Mouse (Mus musculus): Measurements from ENCODE around the gene Ip6k1. TPM values are rescaled to one million over a fixed set of nuclear protein-coding genes. Genes with fewer than 3 reads are reported as not detected.

The Ip6k1 gene
- polyA plus RNA-seq, 1 experiment: 57.1 TPM

DNA sequence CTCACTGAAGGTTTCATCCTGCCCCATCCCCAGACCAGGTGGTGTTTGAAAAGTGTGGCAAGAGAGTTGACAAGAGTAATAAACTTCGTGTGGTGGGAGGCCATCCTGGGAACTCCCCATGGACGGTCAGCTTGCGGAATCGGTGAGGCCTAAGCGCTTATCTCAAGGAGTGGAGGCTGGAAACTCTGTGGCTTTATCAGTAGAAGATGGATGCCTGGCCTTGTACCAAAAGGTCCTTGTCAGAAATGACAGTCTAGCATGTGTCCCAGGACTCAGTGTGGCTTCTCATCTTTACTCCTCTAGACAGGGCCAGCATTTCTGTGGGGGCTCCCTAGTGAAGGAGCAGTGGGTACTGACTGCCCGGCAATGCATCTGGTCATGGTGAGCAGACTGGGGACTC is 81.3 kb downstream of the Ip6k1 start:
- DNase-seq (ENCODE audit: low read depth, low spot score): no peak
- WGBS: 73% methylated on average over 6 of the region's 6 CpGs

DNA sequence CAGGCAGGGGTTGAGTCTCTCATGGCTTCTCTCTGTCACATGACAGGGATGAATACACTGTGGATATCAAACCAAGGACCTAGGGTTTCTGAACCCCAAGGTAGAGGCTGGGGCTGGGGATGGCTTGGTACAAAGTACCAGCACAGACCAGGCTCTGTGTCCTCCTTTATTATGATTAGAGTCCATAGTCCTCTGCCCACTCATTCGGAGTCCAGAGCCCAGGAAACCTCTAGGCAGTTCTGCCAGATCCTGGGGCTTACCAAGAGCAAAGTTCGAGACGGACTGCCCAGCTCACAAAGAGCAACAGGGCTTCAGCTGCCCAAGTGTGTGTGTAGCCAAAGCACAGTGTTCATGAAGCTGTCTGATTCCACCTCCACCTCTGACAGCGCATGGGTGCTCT is 83.0 kb downstream of the Ip6k1 start:
- WGBS: 89% methylated on average over 4 of the region's 4 CpGs
- no peak for DNase-seq (ENCODE audit: low read depth, low spot score)

DNA sequence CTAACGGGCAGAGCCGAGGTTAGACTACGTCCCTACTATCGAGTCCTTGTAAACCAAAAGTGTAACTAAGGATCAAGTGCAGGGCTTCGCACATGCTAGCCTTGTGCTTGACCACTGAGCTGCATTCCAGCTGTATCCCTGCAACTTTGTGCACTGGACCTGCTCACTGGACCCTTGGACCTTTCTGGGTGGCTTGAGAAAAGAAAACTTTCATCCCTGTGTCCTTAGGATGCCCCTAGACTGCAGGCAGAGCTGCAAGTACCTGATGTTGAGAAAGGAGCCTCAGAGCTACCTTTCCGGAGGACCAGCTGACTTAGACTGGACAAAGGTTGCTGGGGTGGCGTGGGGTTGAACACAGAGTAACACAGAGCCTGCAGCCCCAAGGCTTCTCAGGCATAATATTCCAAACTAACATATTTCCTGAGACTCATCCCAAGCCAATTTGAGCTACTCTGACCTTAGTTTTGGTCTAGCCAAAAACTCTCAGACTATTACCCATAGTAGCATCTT is 88.4 kb downstream of the Ip6k1 start:
- 96% methylated on average over 7 of the region's 7 CpGs for WGBS
- DNase-seq (ENCODE audit: low read depth, low spot score): no peak

DNA sequence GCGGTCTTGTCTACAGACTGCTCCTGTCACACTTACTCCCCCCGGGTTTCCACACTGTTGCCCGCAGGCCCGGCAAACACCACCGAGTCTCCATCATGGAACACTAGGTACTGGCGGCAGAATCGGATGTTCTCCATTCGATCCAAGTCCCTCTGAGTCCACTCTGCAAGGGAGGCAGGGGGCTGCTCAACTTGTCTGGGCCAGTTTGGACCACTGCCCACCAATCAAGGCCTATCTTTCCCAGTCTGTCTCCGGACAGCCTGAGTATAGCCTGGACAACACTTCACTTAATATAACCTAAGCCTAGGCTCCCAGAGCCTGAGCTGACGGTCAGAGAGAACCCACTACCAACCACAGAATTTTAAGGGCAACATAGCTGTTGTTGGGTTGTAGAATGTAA is 91.3 kb downstream of the Ip6k1 start:
- WGBS: 57% methylated on average over 10 of the region's 10 CpGs
- no peak for DNase-seq (ENCODE audit: low read depth, low spot score)

DNA sequence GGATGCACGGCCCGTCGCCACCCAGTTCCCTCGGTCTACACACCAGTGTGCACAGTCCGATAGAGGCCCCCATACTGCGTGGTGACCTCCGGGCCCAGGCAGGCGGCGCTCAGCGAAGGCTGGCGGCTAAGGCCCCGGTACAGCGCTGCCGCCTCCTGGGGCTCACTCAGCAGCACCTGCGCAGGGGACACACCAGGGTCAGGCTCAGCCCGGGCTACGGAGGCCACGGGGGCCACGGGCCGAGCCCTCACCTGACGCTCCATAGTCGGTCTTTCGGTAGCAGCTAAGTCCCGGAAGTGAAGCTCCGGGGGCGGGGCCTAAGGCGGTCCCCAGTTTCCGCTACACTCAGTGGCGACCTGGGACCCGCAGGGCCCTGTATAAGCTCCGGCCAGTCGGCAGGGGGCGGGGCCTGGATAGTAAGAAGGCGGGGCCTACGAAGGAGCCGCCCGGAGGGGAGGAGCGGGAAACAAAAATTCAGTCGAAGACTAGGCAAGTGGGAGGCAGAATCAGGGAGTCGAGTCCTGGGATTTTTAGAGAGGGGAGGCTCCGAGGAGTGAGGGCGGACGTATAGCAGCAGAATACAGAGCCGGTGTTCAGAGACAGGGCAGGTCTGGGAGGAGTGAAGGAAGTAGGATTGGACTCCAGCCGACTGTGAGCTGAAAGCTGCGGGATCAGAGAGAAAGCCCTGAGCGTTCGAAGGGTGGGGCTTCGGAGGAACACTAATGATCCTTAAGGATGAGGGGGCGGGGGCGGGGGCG is 92.1 kb downstream of the Ip6k1 start, which contains the start of gene Apeh:
Gene Apeh, minus strand, starts transcription at position 423 of the 758 bp plus-strand sequence.
- peak; percentile 80 for DNase-seq (ENCODE audit: low read depth, low spot score)
- under 1% methylated on average over 51 of the region's 52 CpGs for WGBS

DNA sequence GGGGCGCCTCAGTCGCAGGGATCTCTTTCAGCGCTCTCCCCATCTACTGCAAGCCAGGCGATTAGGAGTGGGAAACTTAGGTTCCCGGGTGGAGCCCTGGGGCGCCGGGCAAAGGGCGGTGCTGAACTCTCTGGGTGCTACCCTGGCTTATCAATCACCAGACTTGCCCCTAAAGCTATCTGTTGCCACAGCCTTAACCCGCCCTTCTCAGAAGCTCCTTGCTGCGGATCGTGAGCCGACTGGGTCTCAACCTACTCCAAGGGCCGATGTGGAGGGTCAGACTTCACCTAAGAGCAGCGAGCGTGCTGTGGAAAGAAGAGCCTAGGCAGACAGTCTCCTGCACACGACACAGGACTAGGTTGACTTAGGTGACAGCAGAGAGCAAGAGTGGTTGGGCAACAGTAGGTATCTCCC is 92.7 kb downstream of the Ip6k1 start:
- DNase-seq (ENCODE audit: low read depth, low spot score): no peak
- 0% methylated on average over 16 of the region's 16 CpGs for WGBS

DNA sequence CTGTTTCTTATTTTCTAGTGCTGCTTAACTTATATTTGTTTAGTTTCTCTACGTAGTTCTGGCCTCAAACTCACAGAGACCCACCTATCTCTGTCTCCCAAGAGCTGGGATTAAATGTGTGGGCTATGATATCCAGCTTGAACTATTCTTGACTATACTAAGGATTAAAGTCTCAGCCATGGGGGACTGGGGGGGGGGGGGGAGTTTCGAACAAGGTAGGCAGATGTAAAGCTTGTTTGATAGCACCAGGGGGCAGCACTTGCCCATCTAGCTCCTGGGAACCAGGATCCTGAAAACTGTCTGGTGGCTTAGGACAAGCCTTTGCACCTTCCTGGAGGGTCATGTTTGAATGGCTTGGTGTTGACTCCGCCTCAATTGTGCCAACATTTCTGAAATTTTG is 93.2 kb downstream of the Ip6k1 start:
- no peak for DNase-seq (ENCODE audit: low read depth, low spot score)
- WGBS: 3% methylated on average over 3 of the region's 3 CpGs

DNA sequence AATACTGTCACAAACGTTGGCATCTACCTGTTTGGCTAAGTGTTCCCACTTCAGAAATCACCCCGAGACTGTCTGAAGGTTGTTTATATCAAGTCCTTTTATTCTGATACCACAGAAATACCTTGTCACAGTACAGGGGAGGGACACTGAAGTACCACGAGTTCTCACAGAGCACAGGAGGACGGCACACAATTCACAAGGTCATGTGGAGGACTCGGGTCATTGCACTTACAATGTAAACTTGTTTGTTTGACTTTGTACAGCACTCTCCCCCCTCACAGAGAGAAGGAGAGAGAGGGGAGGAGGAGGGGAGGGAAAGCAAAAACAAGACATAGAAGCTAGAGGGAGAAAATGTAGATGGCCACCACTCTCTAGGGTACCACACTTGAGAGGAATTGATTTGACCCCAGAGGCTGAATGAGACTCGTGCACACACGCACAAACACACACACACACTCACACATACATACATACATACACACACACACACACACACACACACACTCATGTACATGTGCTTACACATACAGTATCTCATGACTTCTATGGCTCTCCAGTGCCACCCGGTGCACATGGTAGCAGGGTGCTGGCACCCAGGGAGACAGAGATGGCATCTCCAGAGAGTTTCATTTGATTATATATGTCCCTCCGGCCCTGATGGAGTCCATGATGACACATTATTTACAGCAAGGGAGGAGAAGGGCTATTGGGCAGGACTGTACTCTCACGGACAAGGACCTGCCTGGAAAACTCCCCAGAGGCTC is 93.8 kb downstream of the Ip6k1 start:
- 41% methylated on average over 10 of the region's 10 CpGs for WGBS

More for the DNA sequence above, 93.8 kb downstream of the Ip6k1 start:
- no peak for DNase-seq (ENCODE audit: low read depth, low spot score)

Other genes starting within 250 kb of the Ip6k1 start
- 37.9 and 62.1 TPM in 2 replicates for gene Rbm5, start 231.5 kb upstream of the Ip6k1 start, polyA plus RNA-seq (2012; rRNA removed)
- gene Rbm6, start 129.3 kb upstream of the Ip6k1 start, polyA plus RNA-seq (2012; rRNA removed): 19.0 and 24.5 TPM in 2 replicates
- gene Mon1a, start 114.3 kb upstream of the Ip6k1 start, polyA plus RNA-seq (2012; rRNA removed): 67.5 and 92.5 TPM in 2 replicates
- 77.1 and 101 TPM in 2 replicates for gene Mst1r, start 95.6 kb upstream of the Ip6k1 start, polyA plus RNA-seq (2012; rRNA removed)
- not detected in 2 replicates for gene Actl11, start 74.0 kb upstream of the Ip6k1 start, polyA plus RNA-seq (2012; rRNA removed)
- gene Camkv, start 66.8 kb upstream of the Ip6k1 start, polyA plus RNA-seq (2012; rRNA removed): 0.02 TPM in 1 of 2 replicates, not detected in the other
- gene Traip, start 52.4 kb upstream of the Ip6k1 start, polyA plus RNA-seq (2012; rRNA removed): 3.7 and 5.1 TPM in 2 replicates
- 114 and 158 TPM in 2 replicates for gene Uba7, start 27.0 kb upstream of the Ip6k1 start, polyA plus RNA-seq (2012; rRNA removed)
- 0.14 TPM in 1 of 2 replicates, not detected in the other for gene Gm20661, start 19.4 kb upstream of the Ip6k1 start, polyA plus RNA-seq (2012; rRNA removed)
- 3.0 and 3.4 TPM in 2 replicates for gene Inka1, start 16.6 kb upstream of the Ip6k1 start, polyA plus RNA-seq (2012; rRNA removed)
- gene Cdhr4, start 10.0 kb upstream of the Ip6k1 start, polyA plus RNA-seq (2012; rRNA removed): 1.0 and 1.7 TPM in 2 replicates
- gene Gm20662, start 6.2 kb upstream of the Ip6k1 start, polyA plus RNA-seq (2012; rRNA removed): 0.86 and 1.3 TPM in 2 replicates
- 75.3 and 77.6 TPM in 2 replicates for gene Gmppb, start 46.7 kb downstream of the Ip6k1 start, polyA plus RNA-seq (2012; rRNA removed)
- 10.7 and 12.7 TPM in 2 replicates for gene Amigo3, start 50.7 kb downstream of the Ip6k1 start, polyA plus RNA-seq (2012; rRNA removed)
- gene Mst1, start 77.9 kb downstream of the Ip6k1 start, polyA plus RNA-seq (2012; rRNA removed): 0.26 and 0.56 TPM in 2 replicates
- 47.7 and 86.0 TPM in 2 replicates for gene Rnf123, start 80.8 kb downstream of the Ip6k1 start, polyA plus RNA-seq (2012; rRNA removed)
- gene Apeh, start 92.1 kb downstream of the Ip6k1 start, polyA plus RNA-seq (2012; rRNA removed): 173 and 195 TPM in 2 replicates
- gene Bsn, start 187.9 kb downstream of the Ip6k1 start, polyA plus RNA-seq (2012; rRNA removed): 2.0 and 2.2 TPM in 2 replicates